Mouse (Mus musculus) liver, embryonic 14.5 days (tissue): ENCODE data around the gene Itga6. TPM values are rescaled to one million over a fixed set of nuclear protein-coding genes. Genes with fewer than 3 reads are reported as not detected.

Experiments used
- ATAC-seq: fragments of 200-750 bp; cut with Nextera tagmentation; 2 replicates; pipeline ENCODE4 v1.8.0; 2017; ENCODE audit warnings: moderate number of reproducible peaks, mild to moderate bottlenecking, moderate library complexity; ENCODE audit not compliant: insufficient read depth
- DNase-seq, 3 experiments: peaks; one replicate each; pipeline ENCODE4 v3.0.0-alpha.2; 2012 to 2013; ENCODE audit warnings: low read depth in 3 of 3, low spot score in 3 of 3
- H3K27ac ChIP-seq: fragments of 300-500 bp; sonication (generic); 2 replicates; pipeline ENCODE4 v1.5.1; 2014; ENCODE audit warnings: moderate library complexity, mild to moderate bottlenecking, control low read depth, inconsistent platforms
- H3K27me3 ChIP-seq: fragments of 300-500 bp; sonication (generic); 2 replicates; pipeline ENCODE4 v1.6.1; 2014; ENCODE audit warnings: mild to moderate bottlenecking, low read length, moderate library complexity; ENCODE audit not compliant: control insufficient read depth, insufficient read depth
- H3K36me3 ChIP-seq: fragments of 300-500 bp; sonication (generic); replicated peaks from 2 replicates; pipeline ENCODE4 v1.6.1; 2014; ENCODE audit warnings: low read depth; ENCODE audit not compliant: control insufficient read depth, insufficient read depth
- H3K4me1 ChIP-seq, 2 experiments: fragments of 200-500 bp in 1 of 2; fragments of 300-500 bp in 1 of 2; sonication (generic) in 1 of 2; replicated peaks; 2 replicates each; pipeline ENCODE4 v1.6.1; 2012 to 2014; ENCODE audit warnings: antibody characterized with exemption in 1 of 2, inconsistent platforms in 1 of 2, low read length in 1 of 2; ENCODE audit not compliant: control insufficient read depth in 2 of 2, insufficient read depth in 2 of 2
- H3K4me2 ChIP-seq: fragments of 300-500 bp; sonication (generic); 2 replicates; pipeline ENCODE4 v1.6.1; 2014; ENCODE audit warnings: low read depth, mild to moderate bottlenecking, control low read depth, moderate library complexity
- H3K4me3 ChIP-seq, 2 experiments: fragments of 200-500 bp in 1 of 2; fragments of 300-500 bp in 1 of 2; sonication (generic) in 1 of 2; 2 replicates each; pipeline ENCODE4 v1.5.1; 2012 to 2014; ENCODE audit warnings: low read depth in 2 of 2, low read length in 2 of 2, mild to moderate bottlenecking in 2 of 2, control low read depth in 1 of 2, inconsistent platforms in 1 of 2, moderate library complexity in 1 of 2; ENCODE audit not compliant: insufficient read depth in 1 of 2
- H3K9ac ChIP-seq: fragments of 300-500 bp; sonication (generic); replicated peaks from 2 replicates; pipeline ENCODE4 v1.6.1; 2014; ENCODE audit warnings: mild to moderate bottlenecking, control low read depth, moderate library complexity
- H3K9me3 ChIP-seq: fragments of 300-500 bp; sonication (generic); 2 replicates; pipeline ENCODE4 v1.6.1; 2016; ENCODE audit warnings: low read length, mixed read lengths; ENCODE audit not compliant: control insufficient read depth
- CTCF ChIP-seq: IDR thresholded peaks from 2 replicates; pipeline ENCODE4 v1.5.1; 2016; ENCODE audit warnings: antibody characterized with exemption, low read depth, control low read depth
- EP300 ChIP-seq: IDR thresholded peaks from 2 replicates; pipeline ENCODE4 v1.6.1; 2016; ENCODE audit warnings: antibody characterized with exemption, low read depth
- WGBS: fragments of 180-500 bp; shearing (Covaris S2); extraction: QIAGEN DNeasy Blood & Tissue Kit; methylation state at CpG from one replicate; pipeline ENCODE4 v1.1.7; 2014; ENCODE audit not compliant: insufficient replicate concordance; 5-methylcytosine and 5-hydroxymethylcytosine counted together
- polyA plus RNA-seq, 2 experiments: library from polyadenylated mRNA; depleted of rRNA in 1 of 2; stranded (reverse) in 1 of 2; unstranded in 1 of 2; fragments of >200 nt; fragmentation: Nextera tagmentation in 1 of 2; extraction: Ambion mirVana in 1 of 2; gene quantifications; 2 replicates each; pipeline versions ENCODE4 v1.2.1 to v1.2.3; 2012 to 2014

Gene Itga6
- polyA plus RNA-seq, 2 experiments: 5.5 to 6.2 TPM

DNA sequence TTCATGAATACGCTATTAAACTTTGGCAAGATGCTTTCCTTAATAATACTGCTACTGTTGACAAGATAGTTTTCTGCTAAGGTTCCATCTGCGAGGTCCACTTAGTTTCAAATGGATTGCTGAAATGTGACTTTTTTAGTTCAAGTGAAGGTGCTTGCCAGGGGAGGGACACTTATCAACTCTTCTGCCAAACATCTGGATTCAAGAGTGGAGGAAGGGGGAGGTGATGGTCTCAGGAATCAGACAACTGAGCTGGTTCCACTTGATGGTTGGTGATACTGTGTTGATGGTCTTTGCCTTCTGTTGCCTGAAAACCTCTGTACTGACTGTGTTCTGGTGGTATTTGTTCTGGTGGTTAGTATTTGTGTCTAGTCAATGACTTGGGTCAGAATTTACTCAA, 129.0 kb downstream of the Itga6 start:
- peaks cover 27 to 49% of the 10 kb centered on the region in 2 experiments for H3K4me1 ChIP-seq
- WGBS: 27% methylated on average over 2 of the region's 2 CpGs
- H3K9ac ChIP-seq: peak overlapping the region; percentile 93
- DNase-seq (peak; percentile 51 to 61 (median 59)), ATAC-seq (peak; percentile 14; the same call in 1 of the 2 replicates)
- no peaks in the 10 kb centered on the region for H3K27me3 ChIP-seq
- no peaks in the 10 kb centered on the region; the same call in 1 of the 2 replicates for H3K36me3 ChIP-seq
- H3K4me3 ChIP-seq: peak overlapping the region; percentile 70 to 88
- no peaks in the 10 kb centered on the region for H3K9me3 ChIP-seq
- peak overlapping the region; percentile 92 for H3K4me2 ChIP-seq
- H3K27ac ChIP-seq: peak overlapping the region; percentile 90
- TF ChIP-seq CTCF (no peak), EP300 (no peak; the same call in none of the 2 replicates)

- H3K27ac ChIP-seq: peak overlapping the region; percentile 90
- H3K27me3 ChIP-seq: no peaks in the 10 kb centered on the region
- DNase-seq (no peak), ATAC-seq (no peak)
- H3K4me3 ChIP-seq: peak overlapping the region; percentile 70 to 88
- 34% methylated on average over 2 of the region's 2 CpGs for WGBS
- H3K4me1 ChIP-seq: peaks cover 27 to 51% of the 10 kb centered on the region in 2 experiments
- no peak for TF ChIP-seq CTCF
- TF ChIP-seq EP300: no peak
- no peaks in the 10 kb centered on the region for H3K9me3 ChIP-seq
- no peaks in the 10 kb centered on the region; the same call in 1 of the 2 replicates for H3K36me3 ChIP-seq
- H3K9ac ChIP-seq: peak overlapping the region; percentile 93
- peak overlapping the region; percentile 92 for H3K4me2 ChIP-seq
Observed at GRCm38 (mm10) chr2:71874836-71875235, 129.4 kb downstream of the Itga6 start.

GRCm38 (mm10) chr2:71877865-71878264, 132.4 kb downstream of the Itga6 start:
- Histone ChIP-seq H3K27me3 (no peaks in the 10 kb centered on the region), H3K4me1 (peaks cover 21 to 44% of the 10 kb centered on the region in 2 experiments), H3K36me3 (peaks cover 17% of the 10 kb centered on the region), H3K27ac (peak overlapping the region; percentile 64), H3K4me2 (peak overlapping the region; percentile 28), H3K9me3 (no peaks in the 10 kb centered on the region), H3K9ac (peak overlapping the region; percentile 21; the same call in 1 of the 2 replicates), H3K4me3 (no peak overlapping the region)
- TF ChIP-seq EP300 (no peak), CTCF (no peak)
- ATAC-seq: no peak
- no peak for DNase-seq
- WGBS: 76% methylated on average over 4 of the region's 4 CpGs

- Histone ChIP-seq H3K9ac (peak overlapping the region; percentile 21; the same call in 1 of the 2 replicates), H3K4me2 (peak overlapping the region; percentile 28), H3K36me3 (peaks cover 17% of the 10 kb centered on the region), H3K9me3 (no peaks in the 10 kb centered on the region), H3K27me3 (no peaks in the 10 kb centered on the region), H3K27ac (peak overlapping the region; percentile 64), H3K4me3 (no peak overlapping the region), H3K4me1 (peaks cover 21 to 44% of the 10 kb centered on the region in 2 experiments)
- TF ChIP-seq CTCF (peak; percentile 43), EP300 (peak; percentile 23; the same call in 1 of the 2 replicates)
- ATAC-seq (peak; percentile 72), DNase-seq (peak in 1 of 3 experiments; percentile 56)
- 15% methylated on average over 2 of the region's 2 CpGs for WGBS
Observed at GRCm38 (mm10) chr2:71878441-71878840, 133.0 kb downstream of the Itga6 start.

DNA sequence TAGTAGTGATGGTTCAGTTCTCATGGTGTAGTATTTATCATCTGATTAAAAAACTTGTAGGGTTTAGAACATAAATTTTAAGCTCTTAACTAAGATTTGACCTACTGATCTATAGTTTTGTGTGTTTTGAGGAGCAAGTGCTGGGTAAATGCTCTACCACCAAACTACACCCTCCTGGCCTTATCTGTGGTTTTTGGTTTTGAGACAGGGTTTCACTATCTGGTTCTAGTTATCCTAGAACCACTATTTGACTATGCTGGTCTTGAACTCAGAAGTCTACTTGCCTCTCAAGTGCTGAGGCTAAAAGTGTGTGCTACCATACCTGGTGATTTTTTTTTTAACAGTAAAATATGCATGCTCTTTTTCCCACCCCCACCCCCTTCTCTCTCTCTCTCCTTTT, 133.5 kb downstream of the Itga6 start:
- H3K36me3 ChIP-seq: peaks cover 17% of the 10 kb centered on the region
- peak overlapping the region; percentile 42 for H3K4me2 ChIP-seq
- peak; percentile 67; the same call in 1 of the 2 replicates for ATAC-seq
- H3K4me1 ChIP-seq: peaks cover 21 to 42% of the 10 kb centered on the region in 2 experiments
- no peak overlapping the region for H3K9ac ChIP-seq
- DNase-seq: peak in 1 of 3 experiments; percentile 30
- peak overlapping the region; percentile 54 for H3K27ac ChIP-seq
- H3K27me3 ChIP-seq: no peaks in the 10 kb centered on the region
- H3K4me3 ChIP-seq: no peak overlapping the region
- H3K9me3 ChIP-seq: no peaks in the 10 kb centered on the region
- TF ChIP-seq EP300: no peak
- TF ChIP-seq CTCF: no peak
